Mouse (Mus musculus) embryonic fibroblast, embryonic 13.5 days (primary cell): Measurements from ENCODE around the gene Cyp2j12.

ENCODE experiments used
- CTCF ChIP-seq: IDR thresholded peaks from 2 replicates; pipeline ENCODE4 v1.5.1; 2011; ENCODE audit warnings: mild to moderate bottlenecking, control low read depth, low read length, moderate library complexity, borderline replicate concordance; ENCODE audit not compliant: insufficient read depth
- POLR2A ChIP-seq: IDR thresholded peaks from 2 replicates; pipeline ENCODE4 v1.6.1; 2011; ENCODE audit warnings: low read depth, mild to moderate bottlenecking, control low read depth, low read length, moderate library complexity

DNA sequence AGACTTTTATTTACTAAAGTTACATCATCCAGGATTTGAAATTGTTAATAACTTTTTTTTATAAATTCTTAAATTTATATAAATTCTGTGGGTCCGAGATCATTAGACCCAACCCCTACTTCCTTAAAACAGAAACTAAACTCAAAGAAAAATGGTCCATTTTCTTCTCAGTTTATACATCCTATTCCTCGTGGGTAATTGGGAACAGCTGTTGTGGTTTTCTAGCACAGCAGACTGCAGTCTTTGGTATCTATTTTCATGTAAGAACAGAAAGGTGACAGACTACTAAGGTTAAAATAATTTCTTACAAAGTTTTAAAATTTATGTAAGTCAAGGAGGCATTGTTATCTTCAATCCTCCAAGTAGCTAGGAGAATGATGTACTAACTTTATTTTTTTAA lies 44.1 kb downstream of the Cyp2j12 start:
- TF ChIP-seq CTCF = no peak
- no peak for TF ChIP-seq POLR2A
